Mouse (Mus musculus) layer of hippocampus, postnatal 10 days (tissue): Measurements from ENCODE around the gene Tbc1d10b. TPM values are rescaled to one million over a fixed set of nuclear protein-coding genes. Genes with fewer than 3 reads are reported as not detected.
A peak's percentile ranks its signal among the peaks of the same experiment; 100 is the strongest.

Experiments used
- DNase-seq, 2 experiments: peaks; one replicate each; pipeline ENCODE4 v3.0.0; 2021; ENCODE audit warnings: low spot score in 2 of 2
- total RNA-seq, 2 experiments: library from RNA; stranded (reverse); gene quantifications; 2 replicates each; pipeline ENCODE4 v1.2.3; 2021

Gene Tbc1d10b
- total RNA-seq, 2 experiments from 2014 or later = 84.6 to 95.4 TPM

- no peak for DNase-seq
These were observed 17.1 kb upstream of the Tbc1d10b start for GRCm38 (mm10) chr7:127225147-127225995.

- no peak for DNase-seq
These were observed 16.3 kb upstream of the Tbc1d10b start for GRCm38 (mm10) chr7:127224616-127225015.

- no peak for DNase-seq
These were observed 15.5 kb upstream of the Tbc1d10b start for GRCm38 (mm10) chr7:127223515-127224478.

GRCm38 (mm10) chr7:127223106-127223505, 14.8 kb upstream of the Tbc1d10b start:
- no peak for DNase-seq

- no peak for DNase-seq
These were observed 12.2 kb upstream of the Tbc1d10b start for GRCm38 (mm10) chr7:127220440-127220839.

GRCm38 (mm10) chr7:127218670-127219069, 10.4 kb upstream of the Tbc1d10b start:
- DNase-seq = no peak

GRCm38 (mm10) chr7:127217901-127218642, 9.8 kb upstream of the Tbc1d10b start:
- DNase-seq = no peak

- no peak for DNase-seq
These were observed 9.2 kb upstream of the Tbc1d10b start for GRCm38 (mm10) chr7:127217475-127217874.

DNA sequence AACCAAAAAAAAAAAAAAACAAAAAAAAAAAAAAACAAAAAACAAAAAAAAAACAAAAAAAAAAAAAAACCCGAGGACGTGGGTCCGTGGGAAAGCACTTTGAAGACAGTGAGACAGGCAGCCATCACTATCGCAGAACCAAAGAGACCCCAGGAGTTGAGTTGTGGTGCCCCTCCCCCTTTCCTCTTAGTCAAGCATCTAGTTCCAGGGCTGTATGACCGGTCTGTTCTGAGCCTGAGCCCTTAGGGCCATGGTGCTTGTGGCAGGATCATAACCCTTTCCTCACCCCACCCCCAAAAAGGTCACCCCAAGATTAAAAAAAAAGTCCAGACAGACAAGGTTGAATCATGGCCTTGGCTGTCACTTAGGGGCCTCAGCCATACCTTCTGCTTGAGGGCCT, 8.0 kb upstream of the Tbc1d10b start:
- DNase-seq = no peak

DNA sequence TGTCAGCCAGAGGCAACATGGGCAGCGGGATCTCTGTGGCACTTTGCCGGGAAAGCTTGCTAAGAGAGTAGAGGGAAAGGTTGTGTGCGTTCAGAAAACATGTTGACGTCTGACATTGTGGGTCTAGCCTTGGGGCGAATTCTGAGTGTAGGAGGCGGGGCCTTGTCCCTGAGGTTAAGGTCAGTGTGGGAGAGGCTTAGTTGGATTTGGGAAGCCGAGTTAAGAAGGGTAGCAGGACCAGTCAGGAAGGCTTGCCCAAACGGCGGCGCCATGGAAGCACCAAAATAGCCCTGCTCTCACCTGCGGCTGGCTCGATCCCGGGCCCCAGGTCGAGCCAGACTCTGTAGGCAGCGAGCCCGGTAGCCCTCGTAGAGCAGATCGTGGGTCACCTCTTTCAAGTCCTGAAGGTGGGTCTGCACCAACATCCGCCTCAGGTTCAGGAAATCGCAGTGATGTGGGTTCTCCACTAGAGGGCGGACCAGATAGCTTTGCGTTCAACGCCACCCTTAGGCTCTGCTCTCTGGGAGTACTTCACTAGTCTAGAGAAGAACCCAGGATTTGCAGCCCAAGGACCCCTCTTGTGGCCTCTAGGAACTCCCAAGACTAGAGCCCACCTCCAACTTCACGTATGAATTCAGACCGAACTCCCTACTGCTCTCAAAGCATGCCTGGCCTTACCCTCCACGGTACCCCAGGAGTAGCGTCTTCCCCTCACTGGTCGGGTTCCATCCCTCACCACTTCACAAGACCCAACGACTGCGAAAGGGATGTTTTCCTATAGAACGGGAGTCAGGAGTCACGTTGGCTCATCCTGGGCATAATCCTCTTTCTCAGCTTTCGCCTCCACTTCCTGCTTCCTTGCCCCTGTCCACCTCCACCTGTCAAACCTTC, 7.0 kb upstream of the Tbc1d10b start:
- peak in 1 of 2 experiments; percentile 66 for DNase-seq

DNA sequence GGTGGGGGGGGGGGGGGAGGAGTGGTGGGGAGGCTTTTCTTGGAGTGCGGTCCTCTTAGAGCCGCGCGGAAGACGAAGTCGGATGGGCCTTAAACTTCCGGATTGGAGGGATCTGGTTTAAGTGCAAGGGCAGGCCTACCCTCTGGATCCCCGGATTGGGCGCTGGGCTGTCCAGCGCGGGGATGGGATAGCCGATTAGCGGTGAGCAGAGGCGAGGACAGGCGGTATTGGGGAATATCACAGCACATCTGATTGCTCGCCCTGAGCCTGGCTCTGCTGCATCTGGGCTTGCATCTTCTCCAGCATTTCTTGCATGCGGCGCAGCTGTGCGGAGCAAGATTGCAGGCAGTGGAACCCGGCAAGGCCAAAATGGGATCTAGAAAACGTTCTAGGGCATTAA, 6.3 kb upstream of the Tbc1d10b start:
- no peak for DNase-seq

GRCm38 (mm10) chr7:127213930-127214329, 5.7 kb upstream of the Tbc1d10b start:
- DNase-seq = no peak

GRCm38 (mm10) chr7:127213485-127213884, 5.2 kb upstream of the Tbc1d10b start:
- DNase-seq = no peak

- DNase-seq = no peak
These were observed 4.4 kb upstream of the Tbc1d10b start for GRCm38 (mm10) chr7:127212432-127213250.

DNA sequence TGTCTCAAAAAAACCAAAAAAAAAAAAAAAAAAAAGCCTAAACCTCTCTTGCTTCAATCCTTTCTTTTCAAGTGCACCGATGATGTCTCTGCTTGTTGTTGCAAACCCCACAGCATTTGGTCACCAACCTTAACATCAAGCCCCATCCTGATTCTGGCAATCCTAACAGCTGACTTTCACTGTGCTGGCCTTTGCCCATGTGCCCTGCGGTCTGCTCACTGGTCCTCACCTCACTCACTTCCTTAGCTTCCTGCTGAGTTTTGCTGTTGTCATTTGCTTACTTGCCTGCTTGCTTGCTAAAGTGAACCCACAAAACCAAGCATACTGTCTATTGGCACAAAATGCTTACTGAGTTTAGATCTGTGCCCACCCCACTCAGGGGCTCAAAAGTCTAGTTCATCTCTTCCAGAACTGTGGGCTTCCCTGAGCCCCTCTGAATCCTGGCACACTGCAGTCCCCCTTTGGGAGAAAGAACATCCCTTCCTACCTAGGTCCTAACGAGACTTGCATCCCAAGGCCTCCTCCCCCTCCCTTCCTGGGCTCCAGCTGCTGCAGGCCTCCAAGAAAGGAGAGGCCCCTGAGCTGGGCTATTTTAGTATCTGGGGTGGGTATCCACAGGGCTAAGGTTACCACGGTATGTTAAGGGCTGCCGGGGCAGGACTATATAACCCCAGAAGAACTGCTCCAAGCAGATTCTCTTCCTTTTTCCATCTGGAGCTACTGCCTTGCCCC, 2.9 kb upstream of the Tbc1d10b start:
- no peak for DNase-seq

DNA sequence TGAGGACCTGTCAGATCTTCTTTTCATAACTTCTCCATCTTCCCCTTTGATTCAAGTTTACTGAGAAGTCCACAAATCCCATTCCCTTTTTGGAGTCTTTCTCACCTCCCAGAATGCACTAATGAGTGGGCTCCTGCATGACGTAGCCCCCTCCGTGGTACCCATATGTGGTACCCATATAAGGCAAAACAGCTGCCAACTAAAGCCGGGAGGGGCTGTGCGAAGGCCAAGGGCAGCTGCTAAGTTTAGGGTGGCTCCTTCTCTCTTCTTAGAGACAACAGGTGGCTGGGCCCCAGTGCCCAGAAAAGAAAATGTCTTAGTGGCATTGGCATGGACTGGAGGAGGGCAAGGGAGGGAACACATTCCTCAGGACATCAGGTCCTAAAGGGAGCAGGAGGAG, 2.0 kb upstream of the Tbc1d10b start:
- no peak for DNase-seq

DNA sequence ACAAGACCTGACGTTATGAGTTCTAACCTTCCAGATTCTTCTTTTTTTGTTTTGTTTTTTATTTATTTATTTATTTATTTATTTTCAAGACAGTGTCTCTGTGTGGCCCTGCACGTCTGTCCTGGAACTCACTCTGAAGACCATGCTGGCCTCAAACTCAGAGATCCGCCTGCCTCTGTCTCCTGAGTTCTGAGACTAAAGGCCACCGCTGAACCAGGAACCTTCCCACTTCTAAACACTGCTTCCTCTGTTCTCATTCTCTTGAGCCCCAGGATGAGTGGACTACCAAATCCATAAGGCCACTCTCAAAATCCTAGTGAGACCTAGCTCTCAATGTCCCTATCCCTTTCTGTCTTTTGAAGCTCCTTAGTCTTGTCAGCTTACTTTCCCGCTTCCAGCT, 1.6 kb upstream of the Tbc1d10b start:
- no peak for DNase-seq

DNA sequence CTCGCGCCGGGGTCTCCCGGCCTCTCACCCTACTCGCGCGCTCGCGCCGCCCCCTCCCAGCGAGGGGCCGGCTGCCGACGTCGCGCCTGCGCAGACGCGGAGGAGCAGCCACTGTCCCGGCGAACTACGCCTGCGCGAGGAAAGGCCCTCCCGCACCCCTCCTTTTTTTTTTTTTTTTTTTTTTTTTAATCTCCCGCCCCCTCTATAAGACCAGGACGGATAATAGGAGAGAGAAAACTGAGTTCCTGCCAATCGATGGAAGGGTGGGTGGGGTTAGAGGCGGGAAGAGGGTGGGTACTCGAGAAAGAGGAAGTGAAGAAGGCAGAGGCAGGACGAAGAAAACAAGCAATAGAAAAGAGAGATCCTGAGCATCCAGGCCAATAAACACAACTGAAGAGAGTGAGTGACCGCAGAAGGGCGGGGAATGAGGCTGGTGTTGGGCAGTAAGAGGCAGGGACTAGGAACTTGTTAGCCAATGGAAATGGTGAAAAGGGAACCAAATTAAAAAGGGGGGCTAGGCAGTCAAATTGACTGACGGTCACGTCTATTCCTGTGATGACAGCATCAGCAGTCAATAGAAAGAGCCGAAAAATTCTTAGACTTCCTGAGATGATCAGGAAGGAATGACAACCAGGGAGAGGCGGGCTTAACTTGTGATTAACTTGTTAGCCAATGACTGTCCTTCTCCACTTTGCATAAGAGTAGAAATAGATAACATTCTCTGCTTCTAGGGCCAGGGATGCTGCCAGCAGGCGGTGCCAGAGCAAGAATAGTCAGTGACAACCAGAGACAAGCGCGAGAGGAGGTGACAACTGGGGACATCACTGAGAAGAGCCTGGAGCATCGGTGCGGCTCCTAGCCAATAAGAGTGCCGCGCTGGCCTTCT, 528 bp upstream of the Tbc1d10b start, which contains the start of gene Mylpf:
Mylpf (plus strand) TSS at position 338 of the 886 bp plus-strand sequence.
- peak; percentile 91 to 95 for DNase-seq
